Mouse (Mus musculus) heart, adult 8-10 months (tissue): ENCODE measurements at regions not wholly inside any gene's neighbourhood (a gene's known extent, or its start where the extent isn't known, plus 50 kb on each side); places are given as distances from the start of the nearest gene placed in this dataset.

Source experiments
- DNase-seq: peaks from one replicate; pipeline ENCODE4 v3.0.0; 2022; ENCODE audit warnings: low spot score

DNA sequence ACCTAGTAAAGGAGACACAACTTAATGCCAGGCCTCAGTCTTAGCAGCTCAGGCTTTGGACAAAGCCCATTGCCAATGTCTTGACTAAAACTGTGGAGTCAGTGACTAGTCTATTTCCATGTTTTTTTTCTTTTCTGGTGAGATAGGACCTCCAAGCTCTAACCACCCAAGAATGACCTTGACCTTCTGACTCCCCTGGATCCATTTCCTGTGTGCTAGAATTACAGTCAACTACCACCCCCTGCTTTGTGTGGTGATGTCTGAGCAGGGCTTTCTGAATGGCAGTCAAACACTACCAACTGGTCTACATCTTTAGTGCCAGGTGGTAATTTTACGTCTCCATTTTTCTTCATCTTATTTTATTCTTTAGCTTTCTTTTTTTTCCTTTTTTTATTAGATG, 51.3 kb upstream of the Rnf138rt1 start:
- DNase-seq, result no peak

DNA sequence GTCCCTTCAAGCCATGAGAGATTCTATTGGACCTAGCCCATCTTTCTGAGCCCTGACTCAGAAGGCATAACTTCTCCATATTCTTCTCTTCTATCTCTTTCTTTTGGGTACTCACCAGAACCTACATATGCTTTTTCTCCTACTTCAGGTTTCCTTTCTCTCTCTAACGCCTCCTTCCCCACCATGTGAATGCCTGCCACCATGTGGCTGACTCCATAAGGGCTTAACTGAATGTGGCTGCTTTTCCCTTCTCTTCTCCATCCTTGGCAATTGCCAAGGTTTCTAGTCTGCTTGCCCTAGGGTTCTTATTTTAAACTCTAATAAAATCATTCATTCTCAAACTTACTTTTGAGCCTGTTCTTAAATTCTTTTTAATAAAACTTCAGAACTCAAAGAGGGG, 53.7 kb upstream of the Rnf138rt1 start:
- DNase-seq, result no peak

DNA sequence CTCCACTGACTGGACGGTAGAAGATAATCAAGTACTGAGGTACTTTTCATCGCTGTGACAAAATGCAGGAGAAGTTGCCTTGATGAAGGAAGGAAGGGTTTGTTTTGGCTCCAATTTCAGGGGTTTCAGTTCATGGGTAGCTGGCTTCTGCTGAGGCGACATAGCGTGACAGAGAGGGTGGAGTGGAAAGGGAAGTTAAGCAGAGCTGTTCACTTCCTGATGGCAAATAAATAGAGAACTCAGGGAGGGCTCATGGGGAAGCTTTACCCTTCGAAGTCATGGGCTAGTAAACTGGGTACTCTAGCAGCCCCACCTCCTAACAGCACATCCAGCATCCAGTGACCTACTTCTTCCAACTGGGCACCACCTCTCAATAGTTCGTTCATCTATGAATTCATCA, 61.2 kb upstream of the Rnf138rt1 start:
- no peak for DNase-seq

DNA sequence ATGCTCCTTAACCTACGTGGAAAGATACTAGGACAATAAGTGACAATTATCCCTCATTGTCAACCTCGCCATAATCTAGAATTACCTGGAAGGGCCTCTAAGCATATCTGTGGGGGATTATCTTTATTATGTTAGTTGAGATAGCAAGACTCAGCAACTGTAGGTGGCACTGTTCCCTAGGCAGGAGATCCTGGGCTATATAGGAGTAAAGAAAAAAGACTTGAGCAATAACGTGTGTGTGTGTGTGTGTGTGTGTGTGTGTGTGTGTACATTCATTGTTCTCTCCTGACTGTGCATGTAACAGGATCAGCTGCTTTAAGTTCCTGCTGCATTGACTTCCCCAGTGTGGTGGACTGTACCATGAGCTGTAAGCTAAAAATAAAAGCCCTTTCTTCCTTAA, 66.3 kb upstream of the Rnf138rt1 start:
- peak; percentile 0 for DNase-seq

DNA sequence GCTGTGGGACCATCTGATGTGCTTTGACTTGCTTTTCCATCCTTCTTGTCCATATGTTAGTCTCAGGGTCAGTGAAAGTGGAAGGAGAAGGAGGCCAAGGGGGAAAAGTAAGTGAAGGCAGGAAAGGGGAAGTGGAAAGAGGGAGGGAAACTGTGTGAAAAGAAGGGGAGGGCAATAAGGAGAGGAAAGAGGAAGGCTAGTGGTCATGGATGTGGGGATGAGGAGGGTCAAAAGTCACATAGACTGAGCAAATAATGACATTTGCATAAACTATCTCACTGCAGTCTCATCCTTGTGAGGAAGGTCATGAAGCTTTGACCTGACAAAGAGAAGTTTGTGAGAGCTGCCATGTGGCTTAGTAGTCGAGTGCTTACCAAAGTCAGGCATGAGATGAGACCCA, 63.4 kb upstream of the Ap1s2 start:
- DNase-seq, result no peak

DNA sequence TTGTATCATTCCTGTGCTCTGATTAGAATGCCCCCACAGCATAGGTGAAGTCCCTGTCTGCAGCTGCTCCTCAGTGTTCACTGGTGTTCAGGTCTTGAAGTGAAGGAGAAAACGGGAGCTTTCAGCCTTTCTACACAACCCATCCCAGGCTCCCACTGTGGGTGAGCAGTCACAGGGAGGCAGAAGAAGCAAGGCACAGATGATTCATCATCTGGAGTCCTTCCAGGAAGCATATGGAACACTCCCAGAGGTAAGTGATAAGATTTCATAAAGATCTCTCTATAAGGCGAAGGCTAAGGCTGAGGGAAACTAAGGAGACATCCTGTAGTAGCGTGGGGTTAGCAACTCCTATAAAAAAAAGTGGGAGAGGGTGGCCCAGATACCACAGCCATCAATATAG, 61.9 kb upstream of the Ap1s2 start:
- DNase-seq, result no peak

DNA sequence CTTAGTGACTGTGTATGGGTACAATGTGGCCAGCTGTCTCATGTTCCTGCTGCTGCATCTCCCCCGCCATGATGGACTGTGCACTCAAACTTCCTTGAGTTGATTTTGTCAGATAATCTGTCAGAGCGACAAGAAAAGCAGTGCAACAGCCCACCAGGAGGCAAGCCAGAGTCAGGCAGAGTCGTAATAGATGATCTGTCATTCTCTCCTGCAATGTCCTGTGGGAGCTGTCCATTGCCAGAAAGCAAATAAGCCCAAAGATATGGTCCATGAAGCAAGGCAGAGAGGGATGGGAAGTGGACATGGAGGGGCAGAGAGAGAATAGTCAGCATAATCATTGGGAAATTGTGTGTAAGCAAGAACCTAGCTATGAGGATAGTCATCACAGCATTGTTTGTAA, 61.2 kb upstream of the Ap1s2 start:
- DNase-seq, result no peak

DNA sequence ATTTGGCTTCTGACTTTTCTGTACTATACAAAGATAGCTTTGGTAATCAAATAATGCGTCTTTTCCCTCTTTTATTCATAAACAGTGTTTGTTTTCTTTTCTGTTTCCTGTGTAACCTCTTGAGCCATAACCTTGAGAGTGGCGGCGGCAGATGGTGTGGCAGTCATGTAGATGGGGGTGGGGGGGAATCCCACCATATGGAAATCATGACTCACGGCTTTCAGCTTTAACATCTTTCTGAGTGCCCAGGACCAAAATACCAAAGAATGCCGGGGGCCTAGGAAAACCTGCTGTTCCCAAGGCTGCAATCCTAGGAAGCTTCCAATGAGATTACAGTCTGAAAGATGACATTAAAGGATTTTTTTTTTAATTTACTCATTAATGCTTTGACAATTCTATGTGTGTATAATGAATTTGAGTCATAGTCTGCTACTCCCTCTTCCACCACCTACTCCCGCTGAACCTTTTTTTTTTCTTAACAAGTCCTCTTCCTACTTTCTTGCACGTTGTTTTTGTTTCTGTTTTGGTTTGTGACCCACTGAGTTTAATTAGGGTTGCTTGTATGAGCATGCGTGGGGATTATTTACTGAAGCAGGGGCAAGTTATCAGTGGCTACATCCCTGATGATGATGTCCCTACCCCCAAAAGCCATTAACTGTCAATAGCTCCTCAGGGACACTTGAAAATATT, 60.2 kb upstream of the Ap1s2 start:
- no peak for DNase-seq

DNA sequence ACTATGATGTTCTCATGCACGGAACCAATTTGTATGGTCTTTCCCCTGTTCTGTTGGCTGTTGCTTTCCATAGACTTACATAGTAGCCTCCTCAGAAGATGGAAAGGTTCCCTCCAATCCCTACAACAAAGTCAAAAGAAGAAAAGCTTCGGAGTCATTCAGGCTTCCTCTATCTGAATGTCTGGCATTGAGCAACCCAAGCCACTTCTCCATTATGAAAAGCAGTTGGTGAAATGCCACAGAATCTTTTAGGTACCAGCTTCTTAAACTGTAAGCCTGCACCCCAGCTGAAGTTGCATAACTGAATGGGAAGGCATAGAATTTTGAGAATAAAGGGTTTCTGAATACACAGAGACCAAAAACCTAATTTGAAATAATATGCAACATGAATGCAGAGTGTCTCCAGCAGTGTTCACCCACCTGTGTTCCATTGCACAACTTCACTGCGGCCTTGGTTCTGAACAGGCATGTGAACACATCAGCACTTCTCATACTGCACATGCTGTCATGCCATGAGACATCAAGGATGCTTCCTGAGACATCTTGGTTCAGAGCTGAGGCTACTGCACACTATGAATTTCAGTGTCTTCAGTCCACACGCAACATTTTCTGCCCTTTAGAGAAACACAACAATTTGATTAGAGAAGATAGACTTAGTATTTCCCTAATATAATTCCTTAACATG, 57.8 kb upstream of the Ap1s2 start:
- no peak for DNase-seq

DNA sequence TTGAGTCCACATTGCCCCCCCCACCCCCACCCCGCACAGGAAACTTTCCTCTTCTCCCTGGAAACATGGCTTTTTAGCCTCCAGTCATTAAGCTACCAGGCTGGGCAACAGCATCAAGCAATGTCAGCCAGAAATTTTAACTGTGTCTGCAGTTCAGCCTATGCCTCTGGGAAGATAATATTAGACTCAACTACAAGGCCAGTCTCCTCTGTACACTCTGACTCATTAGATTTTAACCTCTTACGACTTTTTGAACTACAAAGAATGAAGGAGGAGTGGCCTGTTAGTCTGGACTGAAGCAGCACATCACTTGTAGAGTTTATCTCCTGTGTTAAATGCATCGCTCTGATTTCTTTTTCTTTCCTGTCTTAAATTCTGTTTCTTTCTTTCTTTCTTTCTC, 50.3 kb upstream of the Ap1s2 start:
- no peak for DNase-seq
